8 mouse cellular contexts compared by ENCODE assay signal in the genomic region with DNA sequence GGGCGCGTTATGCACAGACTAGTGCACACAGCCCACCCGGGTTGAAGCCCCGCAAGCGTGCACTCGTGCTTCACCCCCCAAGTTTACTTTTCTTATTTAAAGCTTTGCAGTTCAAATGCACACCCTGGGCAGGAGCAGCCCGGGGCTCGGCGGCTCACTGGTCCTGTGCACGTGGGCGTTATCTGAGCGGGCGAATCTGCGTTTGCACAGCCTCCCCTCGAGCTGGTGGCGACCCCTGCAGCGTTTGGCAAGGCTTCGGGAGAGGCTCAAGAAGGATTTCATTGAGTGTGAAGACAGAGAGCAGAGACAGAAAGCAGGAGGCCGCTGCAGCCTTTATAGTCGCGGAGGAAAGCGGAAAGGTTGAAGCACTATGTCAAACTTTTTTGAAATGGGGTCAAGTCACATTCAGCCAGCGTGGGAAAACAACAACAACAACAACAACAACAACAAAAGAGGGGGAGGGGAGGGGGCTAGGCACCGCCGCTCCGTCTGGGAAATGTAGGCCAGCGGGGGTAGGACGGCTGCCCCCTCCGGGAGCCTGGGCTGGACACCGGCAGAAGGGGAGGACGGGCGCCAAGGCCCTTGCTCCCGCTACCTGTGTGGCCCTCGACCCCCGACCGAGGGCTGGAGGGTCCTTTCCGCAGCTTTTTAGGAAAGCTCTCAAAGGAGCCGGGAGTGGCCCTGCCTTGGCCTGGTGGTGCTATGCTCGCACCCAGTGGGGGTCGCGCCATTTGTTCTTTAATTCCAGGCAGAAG.
DNase-seq lines count a peak whose midpoint lies in the region; ATAC-seq and TF ChIP-seq lines count a peak whose summit lies in the region.

No protein-coding gene starts in this region.

- H3K4me2 ChIP-seq in embryonic facial prominence, embryonic 11.5 days (ENCODE audit: low read depth, low read length), result peak overlapping the region; percentile 89
- H3K4me2 ChIP-seq in hindbrain, embryonic 13.5 days, result peak overlapping the region; percentile 90
- peak overlapping the region; percentile 99 for H3K4me2 ChIP-seq in limb, embryonic 14.5 days (replicated peaks; ENCODE audit: low read depth, low read length, severe bottlenecking)
- peak overlapping the region; percentile 93 for H3K4me2 ChIP-seq in neural tube, embryonic 15.5 days

- TF ChIP-seq POLR2A in limb, embryonic 14.5 days (IDR thresholded peaks at IDR 0.05; ENCODE audit: borderline replicate concordance, extremely low read depth, insufficient read depth, insufficient read length), result no peak

- H3K4me3 ChIP-seq in megakaryocyte, embryonic 14.5 days (replicated peaks), result peak overlapping the region; percentile 87
- H3K4me3 ChIP-seq in embryonic facial prominence, embryonic 11.5 days (ENCODE audit: low read depth, low read length), result peak overlapping the region; percentile 48
- peak overlapping the region; percentile 50 for H3K4me3 ChIP-seq in hindbrain, embryonic 13.5 days
- peak overlapping the region; percentile 51 for H3K4me3 ChIP-seq in limb, embryonic 14.5 days (replicated peaks; ENCODE audit: low read length)
- peak overlapping the region; percentile 48 for H3K4me3 ChIP-seq in neural tube, embryonic 15.5 days (replicated peaks)

- H3K4me1 ChIP-seq in megakaryocyte, embryonic 14.5 days, result peaks cover 32% of the 10 kb centered on the region
- H3K4me1 ChIP-seq in embryonic facial prominence, embryonic 11.5 days (ENCODE audit: control insufficient read depth, insufficient read depth, low read length), result peaks cover 4% of the 10 kb centered on the region; the same call in 1 of the 2 replicates
- peaks cover 33% of the 10 kb centered on the region for H3K4me1 ChIP-seq in hindbrain, embryonic 13.5 days (replicated peaks)
- H3K4me1 ChIP-seq in limb, embryonic 14.5 days (ENCODE audit: control insufficient read depth, insufficient read depth, low read length), result peaks cover 9% of the 10 kb centered on the region; the same call in 1 of the 2 replicates
- H3K4me1 ChIP-seq in neural tube, embryonic 15.5 days, result peaks cover 32% of the 10 kb centered on the region

- no peak overlapping the region for H3K27ac ChIP-seq in embryonic facial prominence, embryonic 11.5 days (replicated peaks; ENCODE audit: low read depth, low read length)
- H3K27ac ChIP-seq in hindbrain, embryonic 13.5 days, result no peak overlapping the region
- no peak overlapping the region for H3K27ac ChIP-seq in limb, embryonic 14.5 days (replicated peaks; ENCODE audit: low read depth, low read length)
- no peak overlapping the region for H3K27ac ChIP-seq in neural tube, embryonic 15.5 days (replicated peaks)

- DNase-seq in embryonic facial prominence, embryonic 11.5 days (ENCODE audit: low spot score), result peak; percentile 29
- peak; percentile 23 for DNase-seq in limb, embryonic 14.5 days (ENCODE audit: low spot score)
- DNase-seq in right cerebral cortex, postnatal 25 days, result no peak
- no peak for DNase-seq in gastrocnemius, adult 18-20 months (ENCODE audit: low spot score)

- no peaks in the 10 kb centered on the region for H3K9me3 ChIP-seq in megakaryocyte, embryonic 14.5 days
- no peaks in the 10 kb centered on the region for H3K9me3 ChIP-seq in embryonic facial prominence, embryonic 11.5 days (replicated peaks; ENCODE audit: control insufficient read depth, low read length)
- no peaks in the 10 kb centered on the region for H3K9me3 ChIP-seq in hindbrain, embryonic 13.5 days
- no peaks in the 10 kb centered on the region for H3K9me3 ChIP-seq in limb, embryonic 14.5 days (ENCODE audit: control insufficient read depth, low read length)
- no peaks in the 10 kb centered on the region for H3K9me3 ChIP-seq in neural tube, embryonic 15.5 days (replicated peaks)

- H3K36me3 ChIP-seq in megakaryocyte, embryonic 14.5 days (replicated peaks; ENCODE audit: low read length), result no peaks in the 10 kb centered on the region
- no peaks in the 10 kb centered on the region for H3K36me3 ChIP-seq in embryonic facial prominence, embryonic 11.5 days (replicated peaks; ENCODE audit: control insufficient read depth, insufficient read depth, low read depth, low read length)
- H3K36me3 ChIP-seq in hindbrain, embryonic 13.5 days, result no peaks in the 10 kb centered on the region
- no peaks in the 10 kb centered on the region for H3K36me3 ChIP-seq in limb, embryonic 14.5 days (ENCODE audit: control insufficient read depth, insufficient read depth, low read length)
- H3K36me3 ChIP-seq in neural tube, embryonic 15.5 days, result no peaks in the 10 kb centered on the region

- H3K9ac ChIP-seq in embryonic facial prominence, embryonic 11.5 days (replicated peaks; ENCODE audit: low read length), result no peak overlapping the region
- H3K9ac ChIP-seq in hindbrain, embryonic 13.5 days, result no peak overlapping the region
- no peak overlapping the region for H3K9ac ChIP-seq in limb, embryonic 14.5 days (ENCODE audit: low read depth, low read length, severe bottlenecking)
- H3K9ac ChIP-seq in neural tube, embryonic 15.5 days (replicated peaks), result no peak overlapping the region

- peaks cover 38% of the 10 kb centered on the region for H3K27me3 ChIP-seq in megakaryocyte, embryonic 14.5 days (replicated peaks)
- peaks cover 26% of the 10 kb centered on the region for H3K27me3 ChIP-seq in embryonic facial prominence, embryonic 11.5 days (ENCODE audit: control insufficient read depth, insufficient read depth, low read length)
- H3K27me3 ChIP-seq in hindbrain, embryonic 13.5 days, result peaks cover 64% of the 10 kb centered on the region
- H3K27me3 ChIP-seq in limb, embryonic 14.5 days (ENCODE audit: control insufficient read depth, insufficient read depth, low read length), result peaks cover 38% of the 10 kb centered on the region
- peaks cover 46% of the 10 kb centered on the region for H3K27me3 ChIP-seq in neural tube, embryonic 15.5 days (replicated peaks)

- ATAC-seq in megakaryocyte, adult 5-6 weeks (ENCODE audit: poor library complexity, severe bottlenecking), result no peak
- peak; percentile 65; the same call in 1 of the 2 replicates for ATAC-seq in embryonic facial prominence, embryonic 11.5 days (replicated peaks; ENCODE audit: insufficient number of reproducible peaks, low FRiP score, low TSS enrichment, low read depth)
- 0 out of 2 replicates have a peak, but pooled peaks have one; percentile 19 for ATAC-seq in hindbrain, embryonic 13.5 days (ENCODE audit: low FRiP score)
- 0 out of 2 replicates have a peak, but pooled peaks have one; percentile 24 for ATAC-seq in limb, embryonic 14.5 days (ENCODE audit: low FRiP score, low read depth)
- ATAC-seq in neural tube, embryonic 15.5 days (ENCODE audit: low FRiP score), result no peak; the same call in 1 of the 2 replicates

- WGBS in embryonic facial prominence, embryonic 11.5 days, result under 1% methylated on average over 41 of the region's 41 CpGs
- under 1% methylated on average over 41 of the region's 41 CpGs for WGBS in hindbrain, embryonic 13.5 days
- under 1% methylated on average over 41 of the region's 41 CpGs for WGBS in limb, embryonic 14.5 days
- under 1% methylated on average over 41 of the region's 41 CpGs for WGBS in neural tube, embryonic 15.5 days

Comparison
In these comparisons a context has a peak if more than half of its experiments do, and no peak if none do; other contexts are left out.
1. ATAC-seq: peak in embryonic facial prominence, embryonic 11.5 days (single experiment), hindbrain, embryonic 13.5 days (single experiment) and limb, embryonic 14.5 days (single experiment); none in megakaryocyte, adult 5-6 weeks (single experiment) and neural tube, embryonic 15.5 days (single experiment).
2. DNase-seq: peak in embryonic facial prominence, embryonic 11.5 days (single experiment) and limb, embryonic 14.5 days (single experiment); none in right cerebral cortex, postnatal 25 days (single experiment) and gastrocnemius, adult 18-20 months (single experiment).
3. Peak in every context shown above with its lines, with median percentiles within 50 percentile points of each other: H3K4me3 ChIP-seq and H3K4me2 ChIP-seq.